Mouse (Mus musculus) ES-E14 (cell line): Measurements from ENCODE around the gene Ccdc9. TPM values are rescaled to one million over a fixed set of nuclear protein-coding genes. Genes with fewer than 3 reads are reported as not detected.
A peak's percentile ranks its signal among the peaks of the same experiment; 100 is the strongest.
"Not testable (repeated sequence)": the region's sequence is repeated elsewhere in the genome, so short reads cannot be mapped to it uniquely, and the experiment has no call there.

Experiments
- DNase-seq: peaks from one replicate; pipeline ENCODE4 v3.0.0-alpha.2; 2013; ENCODE audit warnings: low read depth, low spot score
- H3K27ac ChIP-seq: 2 replicates; pipeline ENCODE4 v1.5.1; 2012; ENCODE audit warnings: low read depth, mild to moderate bottlenecking, low read length, moderate library complexity, mixed read lengths; ENCODE audit not compliant: poor library complexity, insufficient read depth, severe bottlenecking
- H3K36me3 ChIP-seq: 2 replicates; pipeline ENCODE4 v1.6.1; 2012; ENCODE audit warnings: mild to moderate bottlenecking, low read length, moderate library complexity, mixed read lengths; ENCODE audit not compliant: control insufficient read depth, poor library complexity, insufficient read depth, severe bottlenecking
- H3K4me1 ChIP-seq, 2 experiments: fragments of 150-350 bp in 1 of 2; sonication (generic) in 1 of 2; 2 replicates each; pipeline ENCODE4 v1.6.1; 2012; ENCODE audit warnings: low read length in 2 of 2, mild to moderate bottlenecking in 1 of 2, mixed read lengths in 1 of 2; ENCODE audit not compliant: control insufficient read depth in 2 of 2, insufficient read depth in 2 of 2, poor library complexity in 1 of 2
- H3K4me3 ChIP-seq, 2 experiments: fragments of 150-350 bp in 1 of 2; sonication (generic) in 1 of 2; 2 replicates each; pipeline ENCODE4 v1.5.1; 2012; ENCODE audit warnings: low read length in 2 of 2, low read depth in 1 of 2, mild to moderate bottlenecking in 1 of 2, mixed read lengths in 1 of 2; ENCODE audit not compliant: insufficient read depth in 1 of 2, poor library complexity in 1 of 2, severe bottlenecking in 1 of 2
- H3K9ac ChIP-seq: 2 replicates; pipeline ENCODE4 v1.6.1; 2012; ENCODE audit warnings: low read depth, mild to moderate bottlenecking, low read length, mixed read lengths; ENCODE audit not compliant: poor library complexity, insufficient read depth, severe bottlenecking
- H3K9me3 ChIP-seq: fragments of 150-350 bp; sonication (generic); 2 replicates; pipeline ENCODE4 v1.6.1; 2012; ENCODE audit warnings: low read depth, mild to moderate bottlenecking, low read length; ENCODE audit not compliant: control insufficient read depth, insufficient read depth
- CHD2 ChIP-seq: IDR thresholded peaks from 2 replicates; pipeline ENCODE4 v1.6.1; 2014; ENCODE audit warnings: mild to moderate bottlenecking, low read depth, low read length, inconsistent platforms
- HCFC1 ChIP-seq: IDR thresholded peaks from 2 replicates; pipeline ENCODE4 v1.6.1; 2012; ENCODE audit warnings: low read length, inconsistent platforms, borderline replicate concordance; ENCODE audit not compliant: insufficient read depth
- MAFK ChIP-seq: IDR thresholded peaks from 2 replicates; pipeline ENCODE4 v1.6.1; 2014; ENCODE audit warnings: mild to moderate bottlenecking, low read depth, low read length, inconsistent platforms; ENCODE audit not compliant: insufficient read depth
- ZC3H11A ChIP-seq: IDR thresholded peaks from 2 replicates; pipeline ENCODE4 v1.6.1; 2012; ENCODE audit warnings: low read depth, mild to moderate bottlenecking, inconsistent platforms, low read length, borderline replicate concordance
- ZNF384 ChIP-seq: IDR thresholded peaks from 2 replicates; pipeline ENCODE4 v1.6.1; 2012; ENCODE audit warnings: low read depth, low read length, inconsistent platforms
- in situ Hi-C, 2 experiments: fragments of 600-800 bp; cut with MboI; formaldehyde crosslinking; loops; one replicate each; pipeline ENCODE4 v1.15.1; 2025; ENCODE audit warnings: low sequenced_read_pairs in 2 of 2, inconsistent platforms in 1 of 2; ENCODE audit not compliant: unreplicated experiment in 2 of 2
- total RNA-seq: library from RNA; depleted of rRNA; stranded (reverse); fragments of 300-350 nt; gene quantifications from 2 replicates; pipeline ENCODE4 v1.2.3, GENCODE M21; 2012

Ccdc9 gene
- total RNA-seq, 1 experiment, result 53.9 TPM

DNA sequence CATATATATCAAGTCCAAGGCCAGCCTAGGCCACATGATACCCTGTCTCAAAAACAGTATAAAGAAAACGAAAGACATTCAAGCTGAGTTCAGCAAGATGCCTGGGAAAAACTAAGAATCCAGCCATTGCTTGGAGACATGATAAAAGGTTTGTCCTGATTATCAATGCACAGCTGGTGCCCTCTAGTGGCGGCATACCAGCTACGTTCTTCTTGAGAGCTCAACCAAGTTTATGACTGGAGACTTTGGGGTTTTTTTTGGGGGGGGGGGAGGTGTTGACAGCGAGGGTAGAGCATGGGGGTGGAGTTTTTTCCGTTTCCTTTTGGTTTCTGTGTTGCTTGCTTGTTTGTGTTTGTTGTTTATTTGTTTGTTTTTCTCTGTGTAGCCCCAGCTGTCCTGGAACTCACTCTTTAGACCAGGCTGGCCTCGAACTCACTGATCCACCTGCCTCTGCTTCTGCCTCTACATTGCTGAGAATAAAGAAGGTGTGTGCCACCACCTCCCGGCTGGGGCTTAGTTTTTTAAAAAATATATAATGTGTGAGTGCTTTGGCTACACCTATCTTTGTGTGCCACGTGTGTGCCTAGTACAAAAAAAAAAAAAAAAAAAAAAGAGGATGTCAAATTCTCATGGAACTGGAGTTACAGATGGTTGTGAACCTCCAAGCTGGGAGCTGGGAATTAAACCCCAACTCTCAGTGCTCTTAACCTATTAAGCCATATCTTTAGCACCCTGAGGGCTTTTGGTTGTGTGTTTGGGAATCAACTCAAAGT lies 23.4 kb downstream of the Ccdc9 start:
- Histone ChIP-seq H3K4me1 (no peaks in the 10 kb centered on the region), H3K36me3 (no peaks in the 10 kb centered on the region), H3K9me3 (no peaks in the 10 kb centered on the region), H3K9ac (no peak overlapping the region), H3K4me3 (no peak overlapping the region), H3K27ac (no peak overlapping the region)
- in situ Hi-C loops, result loop anchor here in 1 of 2 experiments (25.0 kb wide), 1 partner anchor 301 kb away; the partner anchor contains the start of gene Ehd2
- no peak for TF ChIP-seq HCFC1
- TF ChIP-seq CHD2, result no peak
- TF ChIP-seq ZC3H11A, result peak; percentile 55; the same call in 1 of the 2 replicates
- TF ChIP-seq ZNF384, result no peak
- no peak for TF ChIP-seq MAFK
- DNase-seq, result peak; percentile 81

DNA sequence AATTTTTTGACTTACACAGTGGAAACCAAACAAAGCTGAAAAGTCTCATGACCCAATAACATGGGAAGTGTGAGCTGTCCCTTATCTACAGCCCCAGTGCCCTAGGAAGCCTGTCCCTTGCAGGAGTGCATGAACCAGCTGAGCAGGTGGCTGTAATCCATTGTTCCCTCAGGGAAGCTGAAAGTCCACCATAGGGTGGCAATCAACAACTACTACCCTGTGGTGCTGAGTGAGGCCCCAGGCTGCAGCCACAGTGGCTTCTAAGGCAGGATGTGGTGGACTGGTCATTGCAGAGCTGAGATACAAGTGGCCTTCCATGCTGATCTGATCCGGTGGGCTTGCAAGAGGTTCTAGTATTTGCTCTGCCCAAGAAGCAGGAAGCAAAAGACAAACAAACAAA lies 25.5 kb downstream of the Ccdc9 start:
- Histone ChIP-seq H3K4me3 (no peak overlapping the region), H3K36me3 (no peaks in the 10 kb centered on the region), H3K4me1 (no peaks in the 10 kb centered on the region), H3K9me3 (no peaks in the 10 kb centered on the region), H3K27ac (no peak overlapping the region), H3K9ac (no peak overlapping the region)
- no peak for TF ChIP-seq CHD2
- no peak for TF ChIP-seq HCFC1
- TF ChIP-seq MAFK, result no peak
- TF ChIP-seq ZNF384, result no peak
- no peak for TF ChIP-seq ZC3H11A
- DNase-seq, result no peak
- in situ Hi-C loops, result loop anchor here in 1 of 2 experiments (25.0 kb wide), 1 partner anchor 299 kb away; the partner anchor contains the start of gene Ehd2

DNA sequence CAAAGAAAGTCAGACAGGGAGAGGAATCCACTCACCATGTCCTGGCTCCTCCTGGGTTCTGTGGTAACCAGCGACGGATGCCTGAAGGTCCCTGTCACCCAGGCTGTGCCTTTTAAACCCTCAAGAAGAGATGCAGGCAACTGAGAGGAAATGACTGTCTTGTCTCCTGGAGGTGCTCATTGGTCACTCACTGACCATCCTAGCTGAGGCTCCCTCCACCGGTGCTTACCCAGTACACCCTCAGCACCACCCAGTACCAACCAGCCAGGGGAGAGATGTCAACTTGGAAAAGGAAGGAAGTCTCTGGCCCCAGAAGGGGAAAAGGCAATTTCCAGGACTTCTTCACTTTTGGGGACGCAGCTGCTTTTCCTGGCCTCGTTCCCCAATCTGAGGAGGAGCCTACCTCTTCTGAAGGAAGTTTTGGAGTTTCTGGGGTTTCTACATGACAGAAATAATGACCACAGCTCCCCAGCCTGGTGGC lies 27.4 kb downstream of the Ccdc9 start, which contains the start of gene C5ar1:
C5ar1 (minus strand) TSS at position 431 of the 481 bp plus-strand sequence.
- H3K9ac ChIP-seq, result no peak within 1 kb of the TSS
- no peak within 1 kb of the TSS for H3K27ac ChIP-seq
- in situ Hi-C loops, result loop anchor here in 1 of 2 experiments (25.0 kb wide), 1 partner anchor 297 kb away; the partner anchor contains the start of gene Ehd2
- H3K9me3 ChIP-seq, result no peaks in the 10 kb centered on the region
- no peak for DNase-seq
- no peaks in the 10 kb centered on the region for H3K4me1 ChIP-seq
- H3K36me3 ChIP-seq, result no peaks in the 10 kb centered on the region
- TF ChIP-seq HCFC1 (no peak), ZC3H11A (no peak), ZNF384 (no peak), MAFK (no peak), CHD2 (no peak)
- H3K4me3 ChIP-seq, result no peak within 1 kb of the TSS

DNA sequence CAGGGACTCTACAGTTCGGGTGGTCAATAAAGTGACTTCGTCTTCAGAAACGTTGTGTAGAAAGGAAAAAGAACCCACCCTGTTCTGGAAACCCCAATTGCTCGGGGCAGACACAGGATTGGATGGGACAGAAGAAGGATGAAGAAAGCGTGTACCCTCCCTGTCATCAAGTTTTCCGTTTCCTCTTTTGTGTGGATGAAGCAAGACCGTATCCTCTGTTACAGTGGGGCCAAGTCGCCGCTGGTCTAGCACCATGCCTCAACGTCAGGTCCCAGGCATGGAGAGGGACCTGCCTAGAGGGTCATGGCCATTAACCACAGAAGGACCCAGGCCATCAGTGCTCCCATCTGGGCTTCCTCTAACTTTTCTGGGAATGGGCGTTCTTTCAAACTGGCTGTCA lies 28.8 kb downstream of the Ccdc9 start:
- H3K36me3 ChIP-seq, result no peaks in the 10 kb centered on the region
- H3K9ac ChIP-seq, result no peak overlapping the region
- in situ Hi-C loops, result loop anchor here in 1 of 2 experiments (25.0 kb wide), 1 partner anchor 296 kb away; the partner anchor contains the start of gene Ehd2
- DNase-seq, result no peak
- no peak overlapping the region for H3K4me3 ChIP-seq
- no peak for TF ChIP-seq MAFK
- TF ChIP-seq ZC3H11A, result no peak
- TF ChIP-seq CHD2, result no peak
- no peak for TF ChIP-seq ZNF384
- no peak for TF ChIP-seq HCFC1
- no peaks in the 10 kb centered on the region for H3K4me1 ChIP-seq
- no peaks in the 10 kb centered on the region for H3K9me3 ChIP-seq
- H3K27ac ChIP-seq, result no peak overlapping the region

DNA sequence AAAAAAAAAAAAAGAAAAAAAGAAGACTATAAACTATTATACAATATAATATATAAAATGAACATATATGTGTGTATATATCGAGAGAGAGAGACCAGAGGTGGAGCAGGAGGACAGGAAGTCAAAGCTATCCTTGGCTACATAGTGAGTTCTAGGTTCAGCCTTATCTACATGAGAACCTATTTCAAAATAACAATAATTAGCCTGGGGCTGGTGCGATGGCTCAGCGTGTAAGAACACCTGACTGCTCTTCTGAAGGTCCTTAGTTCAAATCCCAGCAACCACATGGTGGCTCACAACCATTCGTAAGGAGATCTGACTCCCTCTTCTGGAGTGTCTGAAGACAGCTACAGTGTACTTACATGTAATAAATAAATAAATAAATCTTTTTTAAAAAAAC lies 30.6 kb downstream of the Ccdc9 start:
- in situ Hi-C loops, result loop anchor here in 1 of 2 experiments (25.0 kb wide), 1 partner anchor 294 kb away; the partner anchor contains the start of gene Ehd2
- not testable (repeated sequence) for H3K36me3 ChIP-seq, DNase-seq, H3K4me1 ChIP-seq, H3K27ac ChIP-seq, H3K9me3 ChIP-seq, H3K9ac ChIP-seq, H3K4me3 ChIP-seq
